Mouse (Mus musculus) frontal cortex, postnatal 10 days (tissue): ENCODE data around the gene Emc3.
A peak's percentile ranks its signal among the peaks of the same experiment; 100 is the strongest.

Source experiments
- DNase-seq, 2 experiments: peaks; one replicate each; pipeline ENCODE4 v3.0.0; 2022; ENCODE audit warnings: low spot score in 2 of 2, mixed read lengths in 1 of 2

The Emc3 gene

DNA sequence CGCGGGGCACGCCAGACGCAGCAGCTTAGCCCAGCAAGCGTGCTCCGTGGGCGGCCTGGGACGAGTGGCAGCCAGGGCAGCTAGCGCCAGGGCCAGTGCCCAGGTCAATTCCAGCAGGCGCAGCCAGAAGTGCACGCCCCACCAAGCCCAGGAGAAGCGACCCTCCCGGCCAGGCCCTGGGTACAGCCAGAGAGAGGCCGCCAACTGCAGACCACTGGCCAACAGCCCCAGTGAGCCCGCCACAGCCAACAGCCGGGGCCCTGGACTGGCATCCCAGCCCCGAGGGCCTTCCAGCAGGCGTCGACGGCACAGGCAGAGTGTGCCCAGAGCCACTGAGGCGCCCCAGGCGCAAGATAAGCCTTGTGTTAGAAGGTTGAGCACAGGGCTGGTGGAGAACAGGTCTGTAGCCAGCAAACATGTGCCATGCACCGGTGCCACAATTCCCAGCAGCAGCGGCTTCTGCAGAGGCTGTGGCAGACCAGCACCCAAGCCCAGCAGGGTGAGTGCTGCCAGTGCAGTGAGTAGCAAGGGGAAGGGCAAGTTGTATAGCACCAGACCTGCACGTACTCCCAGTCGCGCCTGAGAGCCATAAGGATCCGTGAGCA lies 36.3 kb downstream of the Emc3 start:
- DNase-seq = peak in 1 of 2 experiments; percentile 32

DNA sequence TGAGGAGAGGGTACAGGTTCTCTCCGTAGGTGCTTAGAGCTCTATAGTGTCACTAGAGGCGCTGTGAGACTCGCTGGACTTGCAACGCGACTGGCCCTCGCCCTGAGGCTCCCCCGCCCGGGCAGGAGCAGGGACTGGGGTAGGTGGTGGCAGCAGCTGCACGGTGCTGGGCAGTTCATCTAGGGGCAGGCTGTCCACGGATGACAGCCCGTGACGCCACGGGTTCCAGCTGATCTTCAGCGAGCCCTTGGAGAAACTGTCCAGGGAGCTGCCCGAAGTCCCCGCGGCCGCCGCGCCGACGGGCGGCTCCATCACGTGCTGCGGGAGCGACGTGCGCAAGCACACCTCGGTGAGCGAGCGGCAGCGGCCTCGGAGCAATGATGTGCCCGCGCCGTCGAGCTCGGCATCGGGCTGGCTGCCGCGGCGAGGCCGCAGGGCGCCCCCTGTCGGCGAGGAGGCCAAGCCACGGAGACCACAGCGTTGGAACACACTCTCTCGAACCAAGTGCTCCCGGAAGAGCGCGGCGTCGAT lies 37.1 kb downstream of the Emc3 start:
- DNase-seq = peak; percentile 55 to 70

DNA sequence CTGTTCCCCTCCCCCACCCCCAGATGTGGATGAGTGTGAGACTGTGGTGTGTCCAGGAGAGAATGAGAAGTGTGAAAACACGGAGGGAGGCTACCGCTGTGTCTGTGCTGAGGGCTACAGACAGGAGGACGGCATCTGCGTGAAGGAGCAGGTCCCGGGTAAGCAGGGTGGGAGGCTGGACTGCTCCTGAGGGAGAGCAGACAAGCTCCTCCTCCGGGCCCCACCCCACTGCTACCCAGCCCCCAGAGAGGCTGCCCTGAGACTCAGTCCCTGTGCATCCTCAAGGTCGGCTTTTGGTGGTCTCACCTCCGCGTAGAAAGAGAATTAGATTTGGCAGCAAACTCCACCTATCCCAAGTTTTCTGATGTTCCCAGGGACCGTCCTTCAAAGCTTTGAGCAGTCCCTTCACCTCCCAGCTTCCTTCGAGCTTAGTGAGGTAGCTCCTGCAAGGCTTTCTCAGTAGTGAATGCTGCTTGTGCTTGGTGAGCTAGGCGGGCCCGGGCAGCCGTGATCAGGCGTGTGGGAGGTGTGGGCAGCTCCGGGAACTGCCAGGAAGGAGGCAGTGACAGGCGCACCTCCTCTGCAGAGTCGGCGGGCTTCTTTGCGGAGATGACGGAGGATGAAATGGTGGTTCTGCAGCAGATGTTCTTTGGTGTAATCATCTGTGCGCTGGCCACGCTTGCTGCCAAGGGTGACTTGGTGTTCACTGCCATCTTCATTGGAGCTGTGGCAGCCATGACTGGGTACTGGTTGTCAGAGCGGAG lies 39.2 kb downstream of the Emc3 start:
- DNase-seq = no peak

DNA sequence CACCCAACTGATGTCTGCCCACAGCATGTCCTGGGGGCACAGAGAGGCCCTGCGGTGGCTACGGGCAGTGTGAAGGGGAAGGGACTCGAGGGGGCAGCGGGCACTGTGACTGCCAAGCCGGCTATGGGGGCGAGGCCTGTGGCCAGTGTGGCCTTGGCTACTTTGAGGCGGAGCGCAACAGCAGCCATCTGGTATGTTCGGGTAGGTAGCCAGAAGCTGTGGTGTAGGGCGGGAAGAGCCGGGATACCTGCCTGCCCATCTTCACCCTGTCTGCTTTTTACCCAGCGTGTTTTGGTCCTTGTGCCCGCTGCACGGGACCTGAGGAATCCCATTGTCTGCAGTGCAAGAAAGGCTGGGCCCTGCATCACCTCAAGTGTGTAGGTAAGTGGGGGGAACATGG lies 42.0 kb downstream of the Emc3 start:
- DNase-seq = no peak

DNA sequence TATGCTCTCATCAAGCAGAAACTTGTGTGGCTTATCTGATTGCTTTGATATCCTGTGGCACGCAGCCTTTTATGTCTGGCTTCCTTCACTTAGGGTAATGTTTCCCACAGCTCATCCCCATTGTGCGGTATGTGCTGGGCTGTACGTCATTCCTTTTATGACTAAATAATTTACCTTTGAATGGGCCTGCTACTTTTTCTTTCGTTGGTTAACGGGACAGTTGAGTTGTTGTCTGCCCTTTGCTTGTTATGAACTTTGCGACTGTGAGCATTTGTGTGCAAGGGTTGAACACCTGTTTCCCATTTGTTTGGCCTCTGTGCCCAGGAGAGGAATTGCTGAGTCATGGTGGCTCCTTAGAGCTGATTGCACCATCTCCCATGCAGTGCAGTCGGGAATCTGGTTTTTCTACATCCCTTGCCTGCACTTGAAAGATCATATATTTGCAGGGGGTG lies 44.3 kb downstream of the Emc3 start:
- DNase-seq = no peak

DNA sequence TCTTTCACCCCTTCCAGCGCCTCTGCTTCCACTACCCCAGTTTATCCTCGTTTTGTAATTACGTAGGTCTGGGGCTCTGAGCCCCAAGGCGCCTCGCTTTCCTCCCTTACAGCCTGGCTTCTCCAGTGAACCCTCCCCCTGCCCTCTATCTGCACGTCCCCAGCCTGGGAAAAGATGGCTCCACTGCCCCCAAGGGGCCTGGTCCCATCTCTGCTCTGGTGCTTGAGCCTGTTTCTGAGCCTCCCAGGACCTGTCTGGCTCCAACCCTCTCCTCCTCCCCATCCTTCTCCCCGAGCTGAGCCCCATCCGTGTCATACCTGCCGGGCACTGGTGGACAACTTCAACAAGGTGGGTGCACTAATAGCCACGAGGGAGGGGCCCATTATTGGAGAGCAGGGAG lies 47.7 kb downstream of the Emc3 start:
- peak in 1 of 2 experiments; percentile 37 for DNase-seq

DNA sequence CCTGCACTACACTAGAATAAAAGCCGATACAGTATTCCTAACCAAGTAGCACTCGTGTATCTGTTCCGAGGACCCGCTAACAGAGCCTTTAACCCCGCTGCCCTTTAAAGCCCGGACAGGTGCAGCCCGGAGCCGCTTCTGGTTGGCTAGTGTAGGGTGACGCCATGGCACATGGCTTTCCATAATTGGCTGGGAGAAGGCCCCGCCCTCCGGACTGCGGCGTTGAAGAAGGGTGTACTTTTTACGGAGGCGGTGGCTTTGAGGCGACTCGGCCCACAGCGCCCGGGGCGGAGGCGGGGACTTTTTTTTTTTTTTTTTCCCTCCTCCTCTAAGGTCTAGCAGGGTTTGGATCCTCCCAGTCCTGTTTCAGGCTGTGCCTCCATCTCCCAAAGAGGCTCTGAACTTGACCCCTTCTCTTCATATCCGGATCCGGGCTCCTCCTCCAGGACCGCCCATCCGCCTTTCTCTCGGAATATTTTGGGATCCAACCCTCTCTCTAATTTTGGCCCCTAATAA lies 48.3 kb downstream of the Emc3 start, which contains the start of gene Creld1:
TSS of gene Creld1 (plus strand) at position 198 of the 516 bp plus-strand sequence.
- DNase-seq = peak; percentile 93

DNA sequence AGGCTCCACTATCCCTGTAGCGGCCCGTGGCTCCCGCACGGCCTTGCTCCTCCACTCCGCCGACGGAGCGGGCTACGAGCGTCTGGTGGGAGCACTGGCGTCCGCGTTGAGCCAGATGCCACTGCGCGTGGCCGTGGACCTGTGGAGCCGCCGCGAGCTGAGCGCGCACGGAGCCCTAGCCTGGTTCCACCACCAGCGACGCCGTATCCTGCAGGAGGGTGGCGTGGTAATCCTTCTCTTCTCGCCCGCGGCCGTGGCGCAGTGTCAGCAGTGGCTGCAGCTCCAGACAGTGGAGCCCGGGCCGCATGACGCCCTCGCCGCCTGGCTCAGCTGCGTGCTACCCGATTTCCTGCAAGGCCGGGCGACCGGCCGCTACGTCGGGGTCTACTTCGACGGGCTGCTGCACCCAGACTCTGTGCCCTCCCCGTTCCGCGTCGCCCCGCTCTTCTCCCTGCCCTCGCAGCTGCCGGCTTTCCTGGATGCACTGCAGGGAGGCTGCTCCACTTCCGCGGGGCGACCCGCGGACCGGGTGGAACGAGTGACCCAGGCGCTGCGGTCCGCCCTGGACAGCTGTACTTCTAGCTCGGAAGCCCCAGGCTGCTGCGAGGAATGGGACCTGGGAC lies 48.9 kb downstream of the Emc3 start:
- peak in 1 of 2 experiments; percentile 53 for DNase-seq

DNA sequence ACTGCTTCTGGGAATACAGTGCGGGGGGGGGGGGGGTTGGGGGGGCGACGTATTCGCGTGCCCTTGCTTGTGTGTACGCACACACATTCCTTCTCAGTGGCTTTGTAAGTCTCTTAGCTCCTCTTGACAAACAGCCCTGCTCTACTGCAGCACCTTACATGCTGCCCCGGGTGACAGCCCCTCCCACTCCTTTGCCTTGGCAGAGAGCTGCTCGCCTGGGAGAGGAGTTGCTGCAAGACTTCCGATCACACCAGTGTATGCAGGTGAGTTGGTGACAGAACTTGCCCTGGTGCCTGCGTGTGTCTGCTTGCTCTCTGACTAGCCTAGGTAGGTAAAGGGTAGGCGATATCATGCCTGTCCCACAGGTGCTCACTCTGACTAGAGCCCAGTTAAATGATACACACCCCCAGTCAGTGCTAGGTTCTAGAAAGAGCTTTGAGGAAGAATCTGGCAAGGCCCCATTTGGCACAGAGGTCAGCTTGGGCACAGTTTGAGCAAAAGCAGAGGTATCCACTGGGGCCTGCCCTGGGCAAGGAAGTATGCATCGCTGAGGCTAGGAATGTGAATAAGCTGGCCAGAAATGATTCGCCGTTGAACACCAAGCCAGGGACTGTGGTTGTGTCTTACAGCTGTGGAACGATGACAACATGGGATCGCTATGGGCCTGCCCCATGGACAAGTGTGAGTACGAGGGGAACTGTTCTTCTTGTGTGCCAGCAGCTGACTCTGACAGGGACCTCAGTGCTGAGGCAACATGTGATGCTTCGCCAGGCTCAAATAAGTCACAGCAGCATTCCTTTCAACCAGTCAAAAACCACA lies 50.7 kb downstream of the Emc3 start:
- DNase-seq = no peak

DNA sequence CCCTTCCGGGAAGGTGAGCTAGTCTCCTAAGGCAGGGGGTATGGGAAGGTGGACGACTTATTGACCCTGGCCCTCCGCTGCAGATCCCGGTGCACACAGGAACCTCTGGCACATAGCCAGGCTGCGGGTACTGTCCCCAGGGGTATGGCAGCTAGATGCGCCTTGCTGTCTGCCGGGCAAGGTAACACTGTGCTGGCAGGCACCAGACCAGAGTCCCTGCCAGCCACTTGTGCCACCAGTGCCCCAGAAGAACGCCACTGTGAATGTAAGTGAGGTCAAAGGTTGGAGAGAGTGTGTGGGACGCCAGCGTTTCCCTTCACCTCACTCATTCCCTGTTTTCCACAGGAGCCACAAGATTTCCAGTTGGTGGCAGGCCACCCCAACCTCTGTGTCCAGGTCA lies 52.5 kb downstream of the Emc3 start:
- no peak for DNase-seq

DNA sequence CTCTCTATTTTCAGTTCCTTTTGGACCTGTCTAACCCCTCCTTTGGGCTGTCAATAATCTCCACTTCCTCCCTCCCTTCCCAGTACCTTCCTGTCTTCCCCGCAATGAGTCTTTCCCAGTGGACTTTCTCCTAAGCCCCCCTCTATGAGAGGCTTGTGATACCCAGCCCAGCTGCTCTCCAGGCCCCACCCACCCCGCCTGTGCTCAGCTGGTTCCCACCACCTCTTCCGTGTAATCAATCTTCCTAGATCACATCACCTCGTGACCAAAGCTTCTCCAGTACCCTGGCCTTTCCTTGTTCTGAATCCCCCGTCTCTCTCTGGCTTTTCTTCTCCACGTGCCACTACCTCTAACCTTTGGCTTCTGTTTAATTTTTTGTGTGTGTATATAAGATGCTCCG lies 54.1 kb downstream of the Emc3 start:
- no peak for DNase-seq

DNA sequence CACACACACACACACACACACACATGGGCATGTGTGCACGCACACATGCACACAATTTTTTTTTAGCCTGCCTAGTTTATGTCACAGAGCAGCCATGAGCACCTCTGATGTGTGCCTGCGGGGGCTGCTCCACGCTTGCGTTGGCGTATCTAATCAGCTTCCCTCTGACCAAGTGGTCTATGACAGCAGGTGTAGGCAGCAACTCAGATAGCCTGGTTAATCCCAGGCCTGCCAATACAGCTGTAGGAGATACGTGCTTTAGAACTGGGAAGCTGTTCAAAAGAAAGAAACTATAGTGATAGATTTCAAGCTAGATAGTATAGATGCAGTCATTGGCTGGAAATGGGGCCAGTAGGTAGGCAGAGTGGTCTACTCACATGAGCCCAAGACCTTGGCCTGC lies 57.7 kb downstream of the Emc3 start:
- no peak for DNase-seq

DNA sequence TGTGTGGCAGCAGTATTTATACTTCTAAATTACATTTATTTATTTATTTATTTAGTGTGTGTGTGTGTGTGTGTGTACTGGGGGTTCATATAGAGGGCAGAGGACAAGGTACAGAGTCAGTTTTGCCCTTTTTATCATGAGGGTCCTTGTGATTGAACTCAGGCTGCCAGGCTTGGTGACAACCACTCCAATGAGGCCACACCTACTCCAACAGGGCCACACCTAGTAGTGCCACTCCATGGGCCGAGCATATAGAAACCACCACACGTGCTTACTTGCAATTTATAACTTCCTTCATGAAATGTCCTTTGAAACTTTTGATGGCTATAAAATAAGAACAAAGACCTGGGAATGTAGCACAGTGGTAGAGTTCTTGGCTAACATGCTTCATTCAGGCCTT lies 58.2 kb downstream of the Emc3 start:
- DNase-seq = no peak

DNA sequence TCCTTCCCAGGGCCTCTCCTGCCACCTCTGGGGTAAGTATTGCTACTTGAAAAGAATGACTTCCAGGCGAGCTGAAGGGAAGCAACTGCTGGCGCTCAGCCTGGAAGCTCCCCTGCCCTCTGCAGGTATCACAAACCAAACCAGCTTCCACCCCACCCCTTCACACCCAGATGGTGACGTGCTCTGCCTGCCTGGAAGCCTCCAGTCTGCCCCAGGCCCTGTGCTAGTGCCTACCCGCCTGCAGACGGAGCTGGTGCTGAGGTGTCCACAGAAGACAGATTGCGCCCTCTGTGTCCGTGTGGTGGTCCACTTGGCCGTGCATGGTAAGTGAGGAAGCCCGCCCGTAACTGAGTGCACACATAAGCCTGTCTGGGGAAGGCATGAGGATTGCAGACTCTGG lies 59.4 kb downstream of the Emc3 start:
- DNase-seq = no peak

DNA sequence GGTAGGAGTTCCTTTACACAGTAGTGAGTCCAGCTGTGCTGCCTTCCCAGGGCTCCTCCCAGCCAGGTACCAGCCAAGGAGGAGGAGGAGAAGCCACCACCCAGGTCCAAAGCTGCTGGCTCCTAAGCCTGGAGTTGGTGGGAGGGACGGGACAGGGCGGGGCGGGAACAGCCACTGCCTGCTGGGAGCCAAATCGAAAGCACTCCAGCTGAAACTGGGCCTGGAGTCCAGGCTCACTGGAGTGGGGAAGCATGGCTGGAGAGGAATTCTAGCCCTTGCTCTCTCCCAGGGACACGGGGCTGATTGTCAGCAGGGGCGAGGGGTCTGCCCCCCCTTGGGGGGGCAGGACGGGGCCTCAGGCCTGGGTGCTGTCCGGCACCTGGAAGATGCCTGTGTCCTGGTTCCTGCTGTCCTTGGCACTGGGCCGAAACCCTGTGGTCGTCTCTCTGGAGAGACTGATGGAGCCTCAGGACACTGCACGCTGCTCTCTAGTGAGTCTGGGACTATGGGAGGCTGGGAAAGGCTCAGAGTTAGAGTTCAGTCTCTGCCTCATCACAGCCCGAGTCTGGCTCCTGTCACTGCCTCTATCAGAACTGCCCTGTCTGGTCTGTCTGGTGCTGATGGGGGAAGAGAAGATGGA lies 60.0 kb downstream of the Emc3 start, which contains the start of gene Il17rc:
TSS of gene Il17rc (plus strand) at position 131 of the 640 bp plus-strand sequence.
- no peak for DNase-seq

DNA sequence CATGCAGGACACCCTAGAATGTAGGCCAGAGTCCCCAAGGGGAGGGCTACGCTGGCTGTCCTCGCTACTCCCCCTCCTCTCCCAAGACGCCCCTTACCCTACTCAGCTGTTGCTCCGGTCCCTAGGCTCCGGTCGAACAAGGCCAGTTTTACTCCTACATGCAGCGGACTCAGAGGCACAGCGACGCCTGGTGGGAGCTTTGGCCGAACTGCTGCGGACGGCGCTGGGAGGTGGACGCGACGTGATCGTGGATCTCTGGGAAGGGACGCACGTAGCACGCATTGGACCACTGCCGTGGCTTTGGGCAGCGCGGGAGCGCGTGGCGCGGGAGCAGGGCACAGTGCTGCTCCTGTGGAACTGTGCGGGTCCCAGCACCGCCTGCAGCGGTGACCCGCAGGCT lies 62.0 kb downstream of the Emc3 start:
- DNase-seq = peak in 1 of 2 experiments; percentile 61

DNA sequence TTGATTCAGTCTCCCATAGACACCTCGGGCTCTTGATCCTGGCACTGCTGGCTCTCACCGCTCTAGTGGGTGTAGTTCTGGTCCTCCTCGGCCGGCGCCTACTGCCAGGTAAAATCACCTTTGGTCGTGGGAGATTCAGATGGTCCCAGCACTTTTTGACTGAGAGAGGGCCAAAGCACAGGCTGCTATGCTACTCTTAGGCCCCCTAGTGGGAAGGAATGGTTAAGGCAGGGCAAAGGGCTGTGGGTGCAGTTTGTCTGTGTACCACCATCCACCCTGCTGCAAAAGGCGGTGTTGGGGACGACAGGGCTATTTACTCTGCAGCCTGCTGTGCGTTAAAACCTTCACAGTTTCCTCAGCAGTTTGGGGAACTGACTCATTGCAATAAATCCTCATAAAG lies 62.4 kb downstream of the Emc3 start:
- peak in 1 of 2 experiments; percentile 59 for DNase-seq

DNA sequence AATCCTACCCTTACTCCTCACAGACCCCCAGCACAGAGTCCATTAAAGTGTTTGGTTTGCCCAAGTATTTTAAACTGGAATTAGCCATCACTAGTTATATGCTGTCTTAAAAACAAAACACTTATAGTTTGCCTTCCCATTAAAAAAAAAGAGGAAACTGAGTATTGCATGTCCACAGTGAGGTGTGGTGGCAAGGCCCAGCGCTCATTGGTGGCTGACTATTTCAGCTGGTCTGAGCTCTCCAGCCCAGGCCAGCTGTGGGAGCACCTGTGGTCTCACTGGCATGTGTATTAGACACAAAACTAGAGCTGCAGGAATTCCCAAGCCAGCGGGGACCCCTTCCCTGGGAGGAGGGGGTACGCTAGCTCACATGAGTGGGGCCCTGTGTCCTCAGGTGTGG lies 62.9 kb downstream of the Emc3 start:
- DNase-seq = no peak

DNA sequence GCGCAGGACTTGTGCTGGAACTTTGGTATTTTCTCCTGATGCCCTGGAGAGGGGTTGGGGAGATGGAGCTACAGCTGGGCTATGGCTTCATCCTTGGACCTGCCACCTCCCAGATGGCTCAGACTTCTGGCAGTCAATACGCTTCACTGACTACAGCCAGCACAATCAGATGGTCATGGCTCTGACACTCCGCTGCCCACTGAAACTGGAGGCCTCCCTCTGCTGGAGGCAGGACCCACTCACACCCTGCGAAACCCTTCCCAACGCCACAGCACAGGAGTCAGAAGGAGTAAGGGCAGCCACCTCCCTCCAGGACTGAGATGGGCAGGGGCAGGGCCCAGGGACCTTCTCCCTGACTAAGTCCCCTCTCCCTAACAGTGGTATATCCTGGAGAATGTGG lies 65.8 kb downstream of the Emc3 start:
- DNase-seq = no peak
